Mouse (Mus musculus) thymus, postnatal 25 days (tissue): Measurements from ENCODE around the gene Man2b1.
A peak's percentile ranks its signal among the peaks of the same experiment; 100 is the strongest.
"Not testable (repeated sequence)": the region's sequence is repeated elsewhere in the genome, so short reads cannot be mapped to it uniquely, and the experiment has no call there.

ENCODE experiments used
- DNase-seq: peaks from one replicate; pipeline ENCODE4 v3.0.0; 2022

Man2b1 gene

DNA sequence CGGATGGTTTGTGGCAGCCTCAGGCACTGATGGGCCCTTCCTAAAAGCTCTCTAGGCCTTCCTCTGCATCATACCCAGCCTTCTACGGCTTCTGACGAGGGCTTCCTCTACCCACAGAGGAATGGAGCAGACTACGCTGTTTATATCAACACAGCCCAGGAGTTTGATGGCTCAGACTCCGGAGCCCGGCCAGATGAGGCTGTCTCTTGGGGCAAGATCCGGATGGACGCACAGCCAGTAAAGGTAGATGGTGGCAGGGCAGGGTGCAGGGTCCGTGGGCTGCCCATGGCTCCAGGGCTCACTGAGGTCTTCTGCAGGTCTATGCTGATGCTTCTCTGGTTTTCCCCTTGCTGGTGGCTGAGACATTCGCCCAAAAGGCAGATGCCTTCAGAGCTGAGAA lies 8.5 kb upstream of the Man2b1 start:
- DNase-seq, result no peak

DNA sequence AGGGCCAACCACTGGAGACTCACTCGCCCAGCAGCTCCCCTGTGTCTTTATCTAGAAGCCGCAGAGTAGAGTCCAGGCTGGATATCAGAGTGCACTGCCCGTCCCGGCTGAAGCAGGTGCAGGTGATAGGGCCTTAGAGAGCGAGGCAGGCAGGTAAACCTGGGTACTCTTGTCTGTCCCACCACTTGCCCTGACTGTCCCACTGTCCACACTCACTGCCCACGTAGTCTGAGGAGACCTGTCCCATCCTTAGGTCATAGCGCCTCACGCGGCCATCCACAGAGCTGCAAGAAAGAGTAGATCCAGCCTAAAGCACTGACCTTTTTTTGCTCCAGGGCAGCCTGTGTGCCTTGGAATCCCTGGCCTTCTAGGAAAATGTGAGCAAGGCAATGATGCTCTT lies 7.1 kb upstream of the Man2b1 start:
- DNase-seq, result no peak

DNA sequence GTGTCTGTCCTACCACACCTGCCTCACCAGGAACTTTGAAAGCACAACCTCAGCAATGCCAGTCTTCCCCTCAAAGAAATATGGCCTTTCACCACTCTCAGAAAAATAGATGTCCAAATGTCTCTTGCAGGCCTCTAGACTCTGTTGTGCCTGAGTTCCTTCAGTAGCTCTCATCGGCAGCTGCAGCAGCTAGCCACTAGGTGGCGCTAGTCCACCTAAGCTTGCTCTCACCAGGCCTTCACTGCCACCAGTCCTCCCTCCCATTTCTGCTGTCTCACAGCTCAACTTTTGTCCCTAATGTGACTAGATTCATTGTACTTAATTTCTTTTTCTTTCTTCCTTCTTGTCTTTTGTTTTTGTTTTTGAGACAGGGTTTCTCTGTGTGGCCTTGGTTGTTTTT lies 6.1 kb upstream of the Man2b1 start:
- peak; percentile 76 for DNase-seq

GRCm38 (mm10) chr8:85080214-85080531 lies 2.9 kb upstream of the Man2b1 start:
- no peak for DNase-seq

GRCm38 (mm10) chr8:85080532-85081215 lies 2.4 kb upstream of the Man2b1 start, which contains the start of gene Wdr83os:
Gene Wdr83os (plus strand): TSS chr8:85080740.
- DNase-seq, result peak; percentile 51

DNA sequence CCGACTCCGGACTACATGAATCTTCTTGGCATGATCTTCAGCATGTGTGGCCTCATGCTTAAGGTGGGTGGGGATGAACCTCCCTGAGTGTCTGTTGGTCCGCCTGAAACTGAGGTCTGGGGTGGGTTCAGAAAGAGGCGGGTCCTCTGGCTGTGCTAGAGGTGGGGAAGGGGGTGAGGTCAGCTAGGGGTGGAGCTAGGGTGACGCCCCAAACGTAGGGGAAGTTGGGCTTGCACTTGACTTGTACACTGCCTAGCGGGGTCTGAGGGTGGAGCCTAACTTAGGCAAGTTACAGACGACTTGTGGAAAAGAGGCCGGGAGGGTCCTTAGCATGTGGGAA lies 1.9 kb upstream of the Man2b1 start, which contains the start of gene Wdr83:
Gene Wdr83, minus strand, starts transcription at position 91 of the 340 bp plus-strand sequence.
- DNase-seq, result peak; percentile 80

DNA sequence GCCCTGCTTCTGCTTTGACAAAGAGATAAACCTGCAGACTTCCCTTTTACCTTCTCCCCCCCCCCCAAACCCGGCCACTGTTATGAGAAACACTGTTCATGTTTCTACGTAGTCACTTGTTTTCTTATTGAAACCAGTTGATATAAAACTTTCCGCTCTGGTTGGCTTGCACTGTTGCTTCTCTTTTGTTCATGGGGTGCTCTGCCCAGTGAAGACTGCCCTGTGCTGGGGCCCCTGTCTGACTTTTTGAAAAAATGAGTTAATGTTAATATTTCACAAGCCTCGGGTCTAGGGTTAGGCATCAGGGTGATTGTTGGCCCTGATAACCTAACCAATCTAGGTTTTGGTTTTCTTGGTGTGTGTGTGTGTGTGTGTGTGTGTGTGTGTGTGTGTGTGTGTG lies 901 bp upstream of the Man2b1 start:
- not testable (repeated sequence) for DNase-seq

DNA sequence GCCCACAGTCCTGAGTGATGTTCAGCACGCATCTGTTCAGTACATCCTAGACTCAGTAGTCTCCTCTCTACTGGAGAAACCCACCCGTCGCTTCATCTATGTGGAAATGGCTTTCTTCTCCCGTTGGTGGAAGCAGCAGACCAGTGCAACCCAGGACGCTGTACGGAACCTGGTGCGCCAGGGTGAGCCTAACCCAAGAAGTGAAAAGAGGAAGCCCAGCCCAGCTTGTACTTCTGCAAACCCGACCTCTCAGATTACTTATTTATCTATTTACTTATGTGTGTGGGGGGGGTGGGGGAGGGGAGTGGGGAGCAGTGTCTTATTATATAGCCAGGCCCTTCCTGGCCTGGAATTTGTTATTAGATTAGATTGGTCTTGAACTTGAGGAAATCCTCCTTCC lies 1.6 kb downstream of the Man2b1 start:
- DNase-seq, result no peak

GRCm38 (mm10) chr8:85086238-85086637 lies 3.2 kb downstream of the Man2b1 start:
- DNase-seq, result no peak

- no peak for DNase-seq
Observed at GRCm38 (mm10) chr8:85088771-85089170, 5.7 kb downstream of the Man2b1 start.

DNA sequence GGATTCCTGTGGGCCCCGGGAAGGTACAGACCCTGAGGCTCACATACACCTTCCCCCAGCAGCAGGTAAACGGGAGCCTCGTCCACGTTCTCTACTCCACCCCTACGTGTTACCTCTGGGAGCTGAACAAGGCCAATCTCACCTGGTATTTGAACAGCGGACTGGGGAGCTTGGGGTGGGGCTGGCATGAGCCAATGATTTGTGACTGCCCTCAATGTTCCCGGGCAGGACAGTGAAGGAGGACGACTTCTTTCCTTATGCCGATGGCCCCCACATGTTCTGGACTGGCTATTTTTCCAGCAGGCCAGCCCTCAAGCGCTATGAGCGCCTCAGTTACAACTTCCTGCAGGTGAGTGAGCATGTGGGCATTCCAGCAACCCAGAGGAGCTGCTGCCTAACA lies 7.8 kb downstream of the Man2b1 start:
- DNase-seq, result no peak

DNA sequence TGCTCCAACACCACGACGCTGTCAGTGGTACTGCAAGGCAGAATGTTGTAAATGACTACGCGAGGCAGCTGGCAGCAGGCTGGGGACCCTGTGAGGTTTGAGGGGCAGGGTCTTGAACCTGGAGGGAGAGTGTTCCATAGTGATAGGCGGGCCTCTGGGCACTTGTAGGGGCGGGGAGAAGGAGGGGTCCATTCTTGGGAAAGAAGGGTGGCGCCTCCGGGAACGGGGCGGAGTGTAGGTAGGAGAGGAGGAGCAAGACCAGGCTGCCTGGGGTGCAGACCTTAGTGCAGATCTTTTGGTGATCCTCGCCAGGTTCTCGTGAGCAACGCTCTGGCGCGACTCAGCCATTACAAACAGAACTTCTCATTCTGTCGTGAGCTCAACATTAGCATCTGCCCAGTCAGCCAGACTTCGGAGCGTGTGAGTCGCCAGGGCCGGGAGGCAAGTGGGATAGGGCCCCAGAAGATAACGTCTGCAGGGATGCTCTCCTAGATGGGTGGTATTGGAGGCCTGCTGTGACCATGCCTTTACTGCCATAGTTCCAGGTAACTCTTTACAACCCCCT lies 8.5 kb downstream of the Man2b1 start:
- DNase-seq, result no peak

GRCm38 (mm10) chr8:85095051-85095450 lies 12.0 kb downstream of the Man2b1 start:
- no peak for DNase-seq

GRCm38 (mm10) chr8:85095566-85095965 lies 12.5 kb downstream of the Man2b1 start:
- no peak for DNase-seq

- no peak for DNase-seq
Observed at GRCm38 (mm10) chr8:85096196-85096595, 13.1 kb downstream of the Man2b1 start.

DNA sequence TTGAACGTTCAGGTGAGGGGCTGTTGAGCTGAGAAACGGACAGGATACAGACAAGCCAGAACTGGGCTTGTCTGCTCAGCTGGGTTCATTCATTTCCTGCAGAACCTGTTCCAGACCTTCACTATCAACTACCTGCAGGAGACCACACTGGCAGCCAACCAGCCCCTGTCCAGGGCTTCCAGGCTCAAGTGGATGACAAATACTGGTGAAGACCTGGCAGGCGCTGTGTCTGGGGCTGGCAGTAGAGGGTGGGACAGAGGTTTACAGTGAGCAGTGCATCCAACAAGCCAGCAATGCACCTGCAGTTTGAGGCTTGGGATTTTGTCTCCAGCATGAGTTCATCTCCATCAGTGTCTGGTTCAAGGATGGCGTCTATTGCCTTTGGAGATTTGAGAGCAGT lies 13.8 kb downstream of the Man2b1 start:
- no peak for DNase-seq

GRCm38 (mm10) chr8:85100076-85100665 lies 17.1 kb downstream of the Man2b1 start:
- no peak for DNase-seq

- no peak for DNase-seq
Observed at GRCm38 (mm10) chr8:85113241-85113640, 30.2 kb downstream of the Man2b1 start.

GRCm38 (mm10) chr8:85115501-85115900 lies 32.4 kb downstream of the Man2b1 start:
- DNase-seq, result no peak

DNA sequence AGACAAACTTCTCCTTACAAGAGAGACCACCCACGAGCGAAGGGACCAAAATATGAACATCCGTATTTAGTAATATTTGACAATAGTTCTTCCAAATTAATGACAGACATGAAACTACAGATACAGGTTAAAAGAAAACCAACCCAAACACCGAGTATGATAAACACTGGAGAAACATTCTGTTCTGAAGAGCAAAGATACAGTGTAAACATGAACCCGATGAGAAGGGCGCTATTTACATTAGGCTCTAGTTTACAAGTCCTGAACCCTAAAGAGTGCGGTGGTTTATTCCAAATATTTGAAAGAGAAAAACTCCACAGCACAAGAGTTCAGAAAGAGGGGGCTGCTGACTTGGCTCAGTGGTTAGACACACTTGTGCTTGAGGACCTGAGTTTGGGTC lies 33.9 kb downstream of the Man2b1 start:
- no peak for DNase-seq

DNA sequence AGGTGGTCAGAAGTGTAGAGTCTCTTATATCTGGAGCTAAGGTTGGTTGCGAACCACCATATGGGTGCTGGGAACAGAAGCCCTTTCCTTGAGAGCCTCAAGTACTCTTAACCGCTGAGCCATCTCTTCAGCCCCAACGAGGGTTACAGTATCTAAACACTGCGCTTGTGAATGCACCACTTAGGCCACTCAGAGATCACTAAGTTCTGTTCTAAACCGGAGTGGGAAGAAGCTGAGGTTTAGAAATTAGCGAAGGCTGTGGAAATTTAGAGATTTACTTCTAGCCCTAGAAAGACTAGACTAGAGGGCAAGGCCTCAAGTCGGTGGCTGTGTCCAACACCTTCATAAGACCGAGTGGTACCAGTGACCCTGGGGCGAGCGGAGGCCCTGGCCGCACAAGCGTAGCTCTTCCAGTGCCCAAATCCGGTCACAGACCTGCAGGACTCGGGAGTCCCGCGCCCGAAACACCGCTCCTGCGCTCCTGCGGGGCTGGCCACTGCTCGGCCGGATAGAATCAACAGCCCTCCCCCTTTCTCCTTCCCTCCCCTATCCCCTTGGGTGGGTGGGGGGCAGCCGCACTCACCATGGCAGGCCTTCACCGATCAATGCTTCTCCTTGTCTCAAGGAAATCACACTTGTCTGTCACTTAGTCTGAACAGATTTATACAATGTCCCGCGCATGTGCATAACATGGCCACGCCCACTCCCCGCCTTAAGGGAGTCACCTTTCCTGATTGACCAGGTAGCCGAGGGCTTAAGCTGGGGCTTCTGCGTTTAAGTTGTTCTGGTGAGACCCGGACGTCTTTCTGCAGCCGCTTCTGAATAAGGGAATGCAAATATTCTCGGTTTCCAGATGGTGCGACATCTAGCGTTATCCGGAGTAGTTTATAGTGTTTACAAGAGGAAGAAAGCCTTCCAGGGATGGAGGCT lies 36.2 kb downstream of the Man2b1 start:
- peak; percentile 30 for DNase-seq

DNA sequence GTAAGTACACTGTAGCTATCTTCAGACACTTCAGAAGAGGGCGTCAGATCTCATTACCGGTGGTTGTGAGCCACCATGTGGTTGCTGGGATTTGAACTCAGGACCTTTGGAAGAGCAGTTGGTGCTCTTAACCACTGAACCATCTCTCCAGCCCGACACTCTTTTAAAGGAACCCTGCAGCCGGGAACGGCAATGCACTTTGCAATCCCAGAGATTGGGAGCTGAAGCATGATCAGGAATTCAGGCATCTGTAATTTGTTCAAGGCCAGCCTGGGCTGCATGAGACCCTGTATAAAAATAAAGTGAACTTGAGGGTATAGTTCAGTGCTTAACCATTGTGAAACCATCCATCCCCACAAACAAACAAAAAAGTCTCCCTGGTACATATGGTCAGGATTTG lies 37.2 kb downstream of the Man2b1 start:
- DNase-seq, result not testable (repeated sequence)

- DNase-seq, result no peak
Observed at GRCm38 (mm10) chr8:85122995-85123394, 39.9 kb downstream of the Man2b1 start, which contains the start of gene Zfp791. Gene Zfp791 (minus strand): TSS chr8:85123095.

DNA sequence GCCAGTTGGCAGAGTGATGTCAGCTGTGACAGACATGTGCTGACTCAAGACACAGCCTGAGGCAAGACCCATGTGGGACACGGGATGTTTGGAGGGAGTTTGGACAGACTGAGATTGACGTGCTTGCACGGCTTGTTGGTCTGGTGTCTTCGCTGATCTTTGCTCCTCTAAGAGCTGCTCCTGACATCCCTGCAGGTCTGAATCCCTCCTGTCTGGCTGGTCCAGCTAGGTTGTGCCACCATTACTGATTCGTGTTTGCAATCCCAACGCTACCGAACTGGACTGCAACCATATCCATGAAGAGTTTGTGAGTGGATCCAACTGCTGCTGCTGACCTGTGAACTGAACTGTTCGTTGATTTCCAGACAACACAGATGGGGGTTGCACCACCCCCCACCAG lies 40.6 kb downstream of the Man2b1 start:
- DNase-seq, result no peak
